Mouse (Mus musculus): ENCODE data around the gene Gm8257. TPM values are rescaled to one million over a fixed set of nuclear protein-coding genes. Genes with fewer than 3 reads are reported as not detected.
"Not testable (repeated sequence)": the region's sequence is repeated elsewhere in the genome, so short reads cannot be mapped to it uniquely, and the experiment has no call there.

Gene Gm8257
- not detected in 2 replicates for polyA plus RNA-seq (2011; ENCODE audit: insufficient read depth, insufficient read length, low replicate concordance, missing spikeins)

DNA sequence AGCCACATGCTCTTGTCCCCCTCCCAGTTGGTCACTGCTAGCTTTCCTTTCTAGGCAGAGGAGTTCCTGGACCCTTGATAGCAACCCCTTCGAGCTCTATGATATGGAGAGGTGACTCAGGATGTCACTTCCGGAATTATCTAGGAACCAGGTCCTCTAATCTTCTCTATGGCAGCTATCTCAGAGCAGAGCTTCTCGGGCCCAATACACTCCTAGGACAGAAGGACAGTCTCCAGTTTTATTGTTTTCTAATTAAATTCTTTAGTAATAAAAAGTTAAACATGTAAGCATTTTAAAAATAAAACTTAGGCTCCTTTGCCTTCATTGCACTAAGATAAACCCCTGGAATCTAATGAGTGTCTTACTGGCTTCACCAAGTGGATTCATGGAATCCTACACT, at the start of gene Gm8257:
Gene Gm8257 (minus strand): TSS at position 101 of the 400 bp plus-strand sequence.
- WGBS = 72% methylated on average over 3 of the region's 3 CpGs
- H3K4me1 ChIP-seq (ENCODE audit: control insufficient read depth, insufficient read depth, low read length); H3K4me3 ChIP-seq (replicated peaks; ENCODE audit: control insufficient read depth, low read depth, low read length); H3K27ac ChIP-seq (ENCODE audit: control insufficient read depth, insufficient read depth, low read depth, low read length, poor library complexity): not testable (repeated sequence)

DNA sequence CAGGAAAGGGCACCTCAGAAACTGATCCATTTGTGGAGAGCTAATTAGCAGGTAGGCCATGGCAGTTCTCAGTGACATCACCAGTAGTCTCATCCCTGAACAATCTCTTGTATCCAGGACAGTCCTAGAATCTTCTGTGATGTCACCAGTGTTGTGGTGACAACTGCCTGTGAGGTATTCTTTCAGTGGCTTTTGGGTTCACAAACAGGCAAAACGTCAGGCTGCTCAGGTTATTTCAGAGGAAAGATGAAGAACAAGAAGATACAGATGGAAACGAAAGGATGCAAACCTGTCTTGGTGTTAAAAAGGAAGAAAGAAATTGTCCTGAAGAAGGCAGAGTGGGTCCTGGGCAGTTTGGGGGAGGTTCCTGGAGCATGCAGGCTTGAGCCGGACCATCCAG, 44.0 kb upstream of the Gm8257 start, which contains the start of gene Gm8267:
Gene Gm8267 (minus strand): TSS at position 101 of the 400 bp plus-strand sequence.
- no peak for TF ChIP-seq POLR2A (IDR thresholded peaks at IDR 0.05; ENCODE audit: borderline replicate concordance, control insufficient read depth, low read depth, low read length)
- TF ChIP-seq CTCF (IDR thresholded peaks at IDR 0.05; ENCODE audit: control insufficient read depth, insufficient read depth, low read length) = no peak
- WGBS = 82% methylated on average over 3 of the region's 3 CpGs

DNA sequence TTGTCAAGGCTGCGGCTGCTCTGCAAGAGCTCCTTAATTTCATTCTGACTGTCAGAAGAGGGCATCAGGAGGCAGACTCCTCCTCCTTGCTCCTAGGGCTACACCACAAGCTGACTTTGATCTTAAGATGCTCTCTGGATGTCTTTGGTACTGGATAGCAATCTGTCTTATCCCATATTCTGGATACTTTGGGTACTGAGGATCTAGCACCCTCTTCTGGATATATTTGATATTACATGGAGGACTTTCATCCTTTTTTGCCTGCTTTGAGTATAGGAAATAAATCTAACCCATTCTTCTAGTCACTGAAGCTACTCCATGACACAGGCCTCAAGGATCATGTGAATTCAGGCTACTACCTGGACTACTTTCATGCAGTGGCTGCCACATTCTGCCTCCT, 36.5 kb upstream of the Gm8257 start:
- WGBS = 47% methylated on average over 1 of the region's 1 CpGs
- H3K4me3 ChIP-seq (replicated peaks; ENCODE audit: control insufficient read depth, low read depth, low read length); H3K4me1 ChIP-seq (ENCODE audit: control insufficient read depth, insufficient read depth, low read length); H3K27ac ChIP-seq (ENCODE audit: control insufficient read depth, insufficient read depth, low read depth, low read length, poor library complexity): not testable (repeated sequence)

More for the DNA sequence above, 44.0 kb upstream of the Gm8257 start, which contains the start of gene Gm8267:
- H3K27ac ChIP-seq (ENCODE audit: control insufficient read depth, insufficient read depth, low read depth, low read length, poor library complexity) = no peak within 1 kb of the TSS
- no peak within 1 kb of the TSS for H3K4me3 ChIP-seq (replicated peaks; ENCODE audit: control insufficient read depth, low read depth, low read length)
- H3K4me1 ChIP-seq (ENCODE audit: control insufficient read depth, insufficient read depth, low read length) = no peaks in the 10 kb centered on the region

GRCm38 (mm10) chr14:44730711-44731110, 24.5 kb upstream of the Gm8257 start:
- H3K27ac ChIP-seq (ENCODE audit: control insufficient read depth, insufficient read depth, low read depth, low read length, poor library complexity); H3K4me3 ChIP-seq (replicated peaks; ENCODE audit: control insufficient read depth, low read depth, low read length); H3K4me1 ChIP-seq (ENCODE audit: control insufficient read depth, insufficient read depth, low read length): not testable (repeated sequence)

DNA sequence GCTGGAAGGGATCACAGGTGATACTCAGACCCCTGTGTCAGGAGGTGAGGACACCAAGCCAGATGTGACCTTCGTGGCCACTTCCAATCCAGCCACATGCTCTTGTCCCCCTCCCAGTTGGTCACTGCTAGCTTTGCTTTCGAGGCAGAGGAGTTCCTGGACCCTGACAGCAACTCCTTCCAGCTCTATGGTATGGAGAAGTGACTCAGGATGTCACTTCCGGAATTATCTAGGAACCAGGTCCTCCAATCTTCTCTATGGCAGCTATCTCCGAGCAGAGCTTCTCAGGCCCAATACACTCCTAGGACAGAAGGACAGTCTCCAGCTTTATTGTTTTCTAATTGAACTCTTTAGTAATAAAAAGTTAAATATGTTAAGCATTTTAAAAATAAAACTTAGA, 78.5 kb downstream of the Gm8257 start, which contains the start of gene Gm5624:
Gene Gm5624 (minus strand): TSS at position 202 of the 400 bp plus-strand sequence.
- H3K4me3 ChIP-seq (replicated peaks; ENCODE audit: control insufficient read depth, low read depth, low read length); H3K27ac ChIP-seq (ENCODE audit: control insufficient read depth, insufficient read depth, low read depth, low read length, poor library complexity); H3K4me1 ChIP-seq (ENCODE audit: control insufficient read depth, insufficient read depth, low read length): not testable (repeated sequence)
- 63% methylated on average over 4 of the region's 4 CpGs for WGBS

Other genes starting within 250 kb of the Gm8257 start
- gene BC061237, start 214.0 kb downstream of the Gm8257 start, polyA plus RNA-seq (2011; ENCODE audit: insufficient read depth, insufficient read length, low replicate concordance, missing spikeins) = not detected in 2 replicates
- not detected in 2 replicates for gene Gm17093, start 188.2 kb downstream of the Gm8257 start, polyA plus RNA-seq (2011; ENCODE audit: insufficient read depth, insufficient read length, low replicate concordance, missing spikeins)
- gene Gm8247, start 123.3 kb downstream of the Gm8257 start, polyA plus RNA-seq (2011; ENCODE audit: insufficient read depth, insufficient read length, low replicate concordance, missing spikeins) = not detected in 2 replicates
- gene Gm5624, start 78.5 kb downstream of the Gm8257 start, polyA plus RNA-seq (2011; ENCODE audit: insufficient read depth, insufficient read length, low replicate concordance, missing spikeins) = not detected in 2 replicates
- gene Gm8267, start 43.9 kb upstream of the Gm8257 start, polyA plus RNA-seq (2011; ENCODE audit: insufficient read depth, insufficient read length, low replicate concordance, missing spikeins) = not detected in 2 replicates
- gene Ptgdr, start 152.9 kb upstream of the Gm8257 start, polyA plus RNA-seq (2011; ENCODE audit: insufficient read depth, insufficient read length, low replicate concordance, missing spikeins) = not detected in 2 replicates